Mouse (Mus musculus) G1E (cell line): ENCODE measurements at regions not wholly inside any gene's neighbourhood (a gene's known extent, or its start where the extent isn't known, plus 50 kb on each side); places are given as distances from the start of the nearest gene placed in this dataset.

Experiments used
- CTCF ChIP-seq: IDR thresholded peaks from 2 replicates; pipeline ENCODE4 v1.5.1; 2012; ENCODE audit warnings: low read depth, low read length, inconsistent platforms, mixed read lengths
- TAL1 ChIP-seq: conservative IDR thresholded peaks from 2 replicates; pipeline ENCODE4 v1.6.1; 2012; ENCODE audit warnings: low read depth, low read length, inconsistent platforms, mixed read lengths

GRCm38 (mm10) chr10:111624624-111625023, 118.5 kb downstream of the Phlda1 start:
- TF ChIP-seq CTCF (no peak), TAL1 (no peak)
